Mouse (Mus musculus): ENCODE measurements around the gene Rpl12.

Rpl12 gene

GRCm38 (mm10) chr2:32947454-32947853 lies 13.9 kb upstream of the Rpl12 start:
- DNase-seq = no peak

- no peak for DNase-seq
These were observed 6.8 kb upstream of the Rpl12 start for GRCm38 (mm10) chr2:32954581-32954980.

GRCm38 (mm10) chr2:32957344-32957743 lies 4.0 kb upstream of the Rpl12 start:
- DNase-seq = peak in 1 of 2 experiments; percentile 73

DNA sequence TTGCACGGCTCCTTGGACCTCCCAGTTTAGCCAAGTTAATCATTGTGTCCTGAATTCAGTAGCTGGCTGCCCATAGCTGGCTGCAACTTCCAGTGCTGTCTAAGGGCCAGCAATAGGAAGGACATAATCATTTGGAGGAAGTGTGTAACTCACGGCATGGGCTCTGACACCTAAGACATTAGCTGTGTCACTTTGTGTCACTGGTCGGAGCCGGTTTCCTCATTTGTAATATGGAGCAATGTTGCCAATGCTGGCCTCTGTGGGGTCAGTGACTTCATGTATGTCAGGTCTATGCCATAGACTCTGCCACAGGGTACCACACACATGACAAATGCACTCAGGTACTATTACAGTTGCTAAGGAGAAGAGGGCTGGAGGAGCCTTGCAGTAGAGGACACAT lies 1.1 kb upstream of the Rpl12 start:
- peak in 1 of 2 experiments; percentile 14 for DNase-seq

- peak in 1 of 2 experiments; percentile 35 for DNase-seq
These were observed 909 bp downstream of the Rpl12 start for GRCm38 (mm10) chr2:32962062-32962874.

DNA sequence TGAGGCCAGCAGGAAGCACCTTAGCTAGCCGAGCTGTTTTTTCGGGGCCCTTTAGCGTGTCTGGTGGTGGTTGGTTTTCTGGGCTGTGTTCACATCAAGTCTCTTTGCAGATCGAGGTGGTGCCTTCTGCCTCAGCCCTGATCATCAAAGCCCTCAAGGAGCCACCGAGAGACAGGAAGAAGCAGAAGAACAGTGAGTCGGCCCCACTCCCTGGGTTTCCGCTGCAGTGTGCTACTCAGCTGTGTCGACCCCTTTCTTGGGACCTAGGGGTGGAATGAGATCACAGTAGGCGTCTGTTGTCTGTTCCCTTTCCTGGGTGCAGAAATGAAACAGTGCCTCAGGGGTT lies 1.5 kb downstream of the Rpl12 start:
- peak in 1 of 2 experiments; percentile 8 for DNase-seq

GRCm38 (mm10) chr2:32963544-32963943 lies 2.2 kb downstream of the Rpl12 start:
- no peak for DNase-seq

DNA sequence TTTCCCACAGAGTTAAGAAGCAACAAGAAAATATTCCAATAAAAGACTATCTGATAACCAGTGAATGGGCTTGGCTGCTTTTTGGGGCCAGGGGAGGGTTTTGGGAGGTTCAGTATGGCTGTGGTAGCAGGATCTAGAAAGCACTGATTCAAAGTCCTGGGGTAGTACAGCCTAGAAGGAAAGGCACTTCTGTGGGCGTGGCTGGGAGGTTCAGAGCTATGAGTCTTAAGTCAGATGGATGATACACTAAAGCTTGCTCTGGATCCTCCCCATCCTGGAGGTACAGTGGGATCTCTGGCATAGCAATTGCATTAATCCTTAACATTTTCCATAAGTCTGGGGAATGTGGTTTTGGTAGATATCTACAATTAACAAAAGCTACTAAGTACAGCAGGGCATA lies 2.6 kb downstream of the Rpl12 start:
- no peak for DNase-seq

- no peak for DNase-seq
These were observed 3.5 kb downstream of the Rpl12 start for GRCm38 (mm10) chr2:32964659-32965457.

- DNase-seq = no peak
These were observed 4.3 kb downstream of the Rpl12 start for GRCm38 (mm10) chr2:32965511-32966183.

GRCm38 (mm10) chr2:32966184-32966688 lies 4.9 kb downstream of the Rpl12 start:
- DNase-seq = no peak

DNA sequence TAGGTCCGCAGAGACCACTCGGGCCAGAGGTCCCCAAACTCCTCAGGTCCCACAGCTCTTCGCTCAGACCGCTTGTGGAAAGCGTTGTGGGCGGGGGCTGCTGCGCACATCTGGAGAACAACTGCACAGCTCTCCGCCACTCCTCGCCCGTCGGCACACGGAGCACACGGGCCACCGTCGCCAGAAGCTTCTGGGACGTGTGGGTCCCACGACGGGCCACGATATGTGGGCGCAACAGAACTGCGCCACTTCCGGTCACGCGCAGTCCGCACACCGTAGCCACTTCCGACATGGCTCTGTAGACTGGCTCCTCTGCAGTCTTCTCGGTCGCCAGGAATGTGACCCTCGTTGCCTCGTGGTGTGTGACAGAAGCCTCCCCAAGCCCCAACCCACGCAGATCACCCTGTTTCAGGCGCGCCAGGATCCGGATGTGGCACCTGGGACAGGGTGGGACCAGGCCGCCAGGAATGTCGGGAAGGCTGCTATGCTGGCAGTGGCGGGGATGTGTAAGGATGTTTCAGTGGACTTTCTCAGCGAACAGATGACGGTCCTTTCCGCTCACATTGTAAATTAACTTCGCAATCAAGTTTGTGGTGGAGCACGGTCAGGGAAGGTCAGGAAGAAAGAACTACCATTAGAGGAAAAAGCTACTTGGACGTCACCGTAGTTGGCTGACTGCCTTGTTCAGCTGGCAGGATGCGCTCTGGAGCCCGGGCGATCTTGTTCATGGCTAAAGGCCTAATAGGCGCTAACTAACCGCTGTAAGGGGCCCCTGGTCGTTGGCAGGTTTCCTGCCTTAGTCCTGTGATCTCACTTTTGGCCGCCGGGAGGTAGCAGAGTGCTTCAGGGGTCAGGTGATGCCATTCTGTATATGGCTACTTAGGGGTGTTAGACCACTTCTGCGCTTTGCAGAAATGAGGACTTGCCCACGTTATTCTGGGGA lies 5.6 kb downstream of the Rpl12 start:
- DNase-seq = peak; percentile 89 to 92

GRCm38 (mm10) chr2:32968024-32968614 lies 6.8 kb downstream of the Rpl12 start:
- peak in 1 of 2 experiments; percentile 63 for DNase-seq

DNA sequence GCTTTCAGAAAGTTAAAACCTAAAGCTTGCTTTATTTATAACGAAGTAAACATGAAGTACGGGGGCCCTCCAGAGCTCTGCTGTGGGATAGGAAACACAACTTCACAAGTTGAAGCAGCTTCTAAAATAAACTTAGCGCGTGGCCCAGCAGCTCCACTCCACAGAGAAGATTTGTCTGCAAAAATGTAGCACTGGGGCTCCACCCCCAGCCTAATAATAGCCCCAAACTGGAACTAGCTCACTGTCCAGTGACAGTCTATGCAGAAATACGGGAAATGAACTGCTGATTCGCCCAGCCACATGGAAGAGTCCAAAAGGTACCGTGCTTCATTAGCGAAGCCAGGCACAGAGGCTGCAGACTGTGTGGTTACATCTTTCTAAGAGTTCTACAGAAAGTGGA lies 8.0 kb downstream of the Rpl12 start:
- DNase-seq = no peak

GRCm38 (mm10) chr2:32971235-32971634 lies 9.9 kb downstream of the Rpl12 start:
- peak; percentile 81 to 83 for DNase-seq

GRCm38 (mm10) chr2:32974216-32974615 lies 12.9 kb downstream of the Rpl12 start:
- peak in 1 of 2 experiments; percentile 59 for DNase-seq

DNA sequence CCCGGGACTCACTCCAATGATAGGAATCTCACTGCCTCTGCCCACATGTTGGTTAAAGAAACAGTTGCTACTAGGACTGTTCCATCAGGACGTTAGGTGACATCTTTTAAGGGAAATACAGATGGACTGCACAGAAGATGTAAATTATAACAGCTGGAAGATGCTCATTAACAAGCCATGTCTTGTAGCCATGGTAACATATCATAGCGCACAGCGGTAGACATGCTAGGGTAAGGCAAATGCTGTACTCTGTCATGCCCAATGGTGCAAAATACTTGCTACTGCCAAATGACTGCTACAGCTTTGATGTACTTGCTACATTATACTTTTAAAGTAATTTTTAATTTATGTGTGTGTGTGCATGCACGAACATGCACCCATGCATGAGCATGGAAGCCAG lies 15.8 kb downstream of the Rpl12 start:
- DNase-seq = no peak

- no peak for DNase-seq
These were observed 17.3 kb downstream of the Rpl12 start for GRCm38 (mm10) chr2:32978675-32979074.

GRCm38 (mm10) chr2:32979675-32980074 lies 18.3 kb downstream of the Rpl12 start:
- no peak for DNase-seq

DNA sequence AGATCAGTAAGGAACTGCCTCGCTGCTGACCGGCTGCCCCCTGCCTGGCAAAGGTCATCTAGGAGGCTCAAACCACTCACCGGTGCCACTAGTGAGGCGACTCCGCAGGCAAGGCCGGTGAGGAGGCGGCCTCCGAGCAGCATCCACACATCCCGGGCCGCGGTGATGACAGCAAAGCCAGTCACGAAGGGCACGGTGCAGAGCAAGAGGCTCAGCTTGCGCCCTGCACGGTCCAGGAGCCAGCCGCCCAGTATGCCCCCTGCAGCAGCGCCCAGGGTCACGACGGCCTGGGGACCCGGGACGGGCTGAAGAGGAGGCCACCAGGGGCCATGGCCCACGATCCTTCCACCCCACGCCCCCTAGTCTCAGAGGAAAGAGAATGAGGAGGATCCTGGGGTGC lies 19.9 kb downstream of the Rpl12 start:
- DNase-seq = peak; percentile 42 to 50

- DNase-seq = peak; percentile 91 to 94
These were observed 20.4 kb downstream of the Rpl12 start, which contains the start of gene Slc2a8 for GRCm38 (mm10) chr2:32981725-32982271. Gene Slc2a8, minus strand, starts transcription at chr2:32982083.

Data from cerebellum, postnatal 14 days (tissue).